Mouse (Mus musculus) bone marrow, adult 2 months (tissue): ENCODE data around the gene Cetn4. TPM values are rescaled to one million over a fixed set of nuclear protein-coding genes. Genes with fewer than 3 reads are reported as not detected.

Source experiments
- H3K27ac ChIP-seq: fragments of 200-500 bp; 2 replicates; pipeline ENCODE4 v1.5.1; 2012; ENCODE audit warnings: low read depth, mild to moderate bottlenecking, control low read depth, inconsistent platforms, low read length; ENCODE audit not compliant: control insufficient read depth, poor library complexity, insufficient read depth
- H3K4me1 ChIP-seq: fragments of 200-500 bp; 2 replicates; pipeline ENCODE4 v1.6.1; 2011; ENCODE audit warnings: low read length; ENCODE audit not compliant: control insufficient read depth, insufficient read depth
- H3K4me3 ChIP-seq: fragments of 200-500 bp; replicated peaks from 2 replicates; pipeline ENCODE3; 2011; ENCODE audit warnings: mild to moderate bottlenecking, low read depth, low read length, control low read depth; ENCODE audit not compliant: control insufficient read depth
- CTCF ChIP-seq: fragments of 200-500 bp; IDR thresholded peaks from 2 replicates; pipeline ENCODE4 v1.5.1; 2011; ENCODE audit warnings: low read length, control low read depth; ENCODE audit not compliant: control insufficient read depth, insufficient read depth
- POLR2A ChIP-seq: fragments of 200-500 bp; IDR thresholded peaks from 2 replicates; pipeline ENCODE4 v1.6.1; 2011; ENCODE audit warnings: low read depth, mild to moderate bottlenecking, control low read depth, low read length, borderline replicate concordance; ENCODE audit not compliant: control insufficient read depth
- WGBS: fragments of 180-500 bp; shearing (Covaris S2); methylation state at CpG from one replicate; pipeline ENCODE4 v1.1.7; 2018; 5-methylcytosine and 5-hydroxymethylcytosine counted together
- polyA plus RNA-seq: library from polyadenylated mRNA; stranded (reverse); fragments of >200 nt; gene quantifications from 2 replicates; pipeline ENCODE4 v1.2.4, GENCODE M21; 2011; ENCODE audit warnings: low replicate concordance; ENCODE audit not compliant: missing spikeins, insufficient read depth, insufficient read length

The Cetn4 gene
- polyA plus RNA-seq, 1 experiment: 1.7 TPM

- no peak for TF ChIP-seq CTCF
- no peak for TF ChIP-seq POLR2A
- Histone ChIP-seq H3K4me3 (no peak overlapping the region), H3K4me1 (no peaks in the 10 kb centered on the region; the same call in 1 of the 2 replicates), H3K27ac (no peak overlapping the region)
- WGBS: 73% methylated on average over 7 of the region's 7 CpGs
These were observed 21.5 kb downstream of the Cetn4 start for GRCm38 (mm10) chr3:37290881-37291541.

GRCm38 (mm10) chr3:37289237-37289636 lies 23.3 kb downstream of the Cetn4 start:
- 68% methylated on average over 2 of the region's 2 CpGs for WGBS
- Histone ChIP-seq H3K4me1 (no peaks in the 10 kb centered on the region; the same call in 1 of the 2 replicates), H3K27ac (no peak overlapping the region), H3K4me3 (no peak overlapping the region)
- TF ChIP-seq CTCF (no peak), POLR2A (no peak)

- no peaks in the 10 kb centered on the region; the same call in 1 of the 2 replicates for H3K4me1 ChIP-seq
- WGBS: 72% methylated on average over 4 of the region's 4 CpGs
- H3K4me3 ChIP-seq: no peak overlapping the region
- TF ChIP-seq CTCF: no peak
- no peak for TF ChIP-seq POLR2A
- no peak overlapping the region for H3K27ac ChIP-seq
These were observed 29.3 kb downstream of the Cetn4 start for GRCm38 (mm10) chr3:37283234-37283633.

- 85% methylated on average over 11 of the region's 11 CpGs for WGBS
These were observed 30.1 kb downstream of the Cetn4 start for GRCm38 (mm10) chr3:37282299-37282922.

GRCm38 (mm10) chr3:37280871-37281270 lies 31.6 kb downstream of the Cetn4 start:
- Histone ChIP-seq H3K27ac (no peak overlapping the region), H3K4me3 (peak overlapping the region; percentile 48), H3K4me1 (no peaks in the 10 kb centered on the region; the same call in 1 of the 2 replicates)
- WGBS: 2% methylated on average over 8 of the region's 8 CpGs
- TF ChIP-seq CTCF: no peak
- TF ChIP-seq POLR2A: no peak

More at GRCm38 (mm10) chr3:37282299-37282922, 30.1 kb downstream of the Cetn4 start:
- Histone ChIP-seq H3K27ac (no peak overlapping the region), H3K4me3 (no peak overlapping the region), H3K4me1 (no peaks in the 10 kb centered on the region; the same call in 1 of the 2 replicates)
- no peak for TF ChIP-seq POLR2A
- TF ChIP-seq CTCF: no peak

GRCm38 (mm10) chr3:37280221-37280620 lies 32.3 kb downstream of the Cetn4 start:
- TF ChIP-seq CTCF (no peak), POLR2A (no peak)
- no peak overlapping the region for H3K27ac ChIP-seq
- no peaks in the 10 kb centered on the region; the same call in 1 of the 2 replicates for H3K4me1 ChIP-seq
- 88% methylated on average over 1 of the region's 1 CpGs for WGBS
- H3K4me3 ChIP-seq: no peak overlapping the region

GRCm38 (mm10) chr3:37274661-37275060 lies 37.8 kb downstream of the Cetn4 start:
- H3K4me1 ChIP-seq: no peaks in the 10 kb centered on the region; the same call in 1 of the 2 replicates
- no peak overlapping the region for H3K27ac ChIP-seq
- no peak for TF ChIP-seq POLR2A
- TF ChIP-seq CTCF: no peak
- no peak overlapping the region for H3K4me3 ChIP-seq
- WGBS: 59% methylated on average over 6 of the region's 6 CpGs

GRCm38 (mm10) chr3:37273092-37273491 lies 39.4 kb downstream of the Cetn4 start:
- TF ChIP-seq CTCF: no peak
- TF ChIP-seq POLR2A: no peak
- WGBS: 27% methylated on average over 7 of the region's 7 CpGs
- H3K27ac ChIP-seq: no peak overlapping the region
- no peaks in the 10 kb centered on the region; the same call in 1 of the 2 replicates for H3K4me1 ChIP-seq
- no peak overlapping the region for H3K4me3 ChIP-seq
